17 mouse cellular contexts compared by ENCODE assay signal in genomic region chr3:144386446-144386845, GRCm38 (mm10).
"Had no signal": no experiment of that assay in that cellular context is flagged by ENCODE, and none has a peak within 500 bp of the region (broad histone marks: within the 10 kb centered on the region; RNA-seq: fewer than 3 reads in every experiment).

No protein-coding gene starts in this region.

- DNase-seq: kidney, postnatal 4 days; left cerebral cortex, postnatal 4 days; lung, embryonic 14.5 days; retina, postnatal 1 day; right cerebral cortex, postnatal 25 days; thymus, adult 18-20 months; thymus, postnatal 36 days had no signal

- H3K27ac ChIP-seq: kidney, postnatal 0 days; limb, embryonic 12.5 days; limb, embryonic 15.5 days; liver, embryonic 15.5 days; macrophage; midbrain, embryonic 12.5 days; midbrain, embryonic 15.5 days; neural tube, embryonic 12.5 days had no signal

- H3K27me3 ChIP-seq: liver, embryonic 15.5 days; midbrain, embryonic 15.5 days had no signal

- H3K4me3 ChIP-seq: limb, embryonic 12.5 days; limb, embryonic 15.5 days; liver, embryonic 15.5 days; midbrain, embryonic 12.5 days; midbrain, embryonic 15.5 days; neural tube, embryonic 12.5 days had no signal

- H3K9me3 ChIP-seq: limb, embryonic 12.5 days; limb, embryonic 15.5 days; liver, embryonic 15.5 days; midbrain, embryonic 12.5 days; midbrain, embryonic 15.5 days; neural tube, embryonic 12.5 days had no signal

- ATAC-seq: intestine, embryonic 16.5 days; lung, postnatal 0 days; midbrain, embryonic 15.5 days had no signal

- H3K36me3 ChIP-seq: limb, embryonic 12.5 days; limb, embryonic 15.5 days; liver, embryonic 15.5 days; midbrain, embryonic 12.5 days; midbrain, embryonic 15.5 days; neural tube, embryonic 12.5 days had no signal

- H3K9ac ChIP-seq: limb, embryonic 12.5 days; limb, embryonic 15.5 days; liver, embryonic 15.5 days; lung, embryonic 14.5 days; midbrain, embryonic 12.5 days; midbrain, embryonic 15.5 days; neural tube, embryonic 12.5 days had no signal

- H3K4me1 ChIP-seq: midbrain, embryonic 15.5 days had no signal

- H3K4me2 ChIP-seq: limb, embryonic 12.5 days; limb, embryonic 15.5 days; liver, embryonic 15.5 days; lung, embryonic 14.5 days; midbrain, embryonic 12.5 days; midbrain, embryonic 15.5 days; neural tube, embryonic 12.5 days had no signal
